Mouse (Mus musculus) layer of hippocampus, adult 9-10 months (tissue): ENCODE results near the gene Rfx1.

Experiments
- DNase-seq: peaks from one replicate; pipeline ENCODE4 v3.0.0; 2022; ENCODE audit warnings: low spot score

Gene Rfx1

DNA sequence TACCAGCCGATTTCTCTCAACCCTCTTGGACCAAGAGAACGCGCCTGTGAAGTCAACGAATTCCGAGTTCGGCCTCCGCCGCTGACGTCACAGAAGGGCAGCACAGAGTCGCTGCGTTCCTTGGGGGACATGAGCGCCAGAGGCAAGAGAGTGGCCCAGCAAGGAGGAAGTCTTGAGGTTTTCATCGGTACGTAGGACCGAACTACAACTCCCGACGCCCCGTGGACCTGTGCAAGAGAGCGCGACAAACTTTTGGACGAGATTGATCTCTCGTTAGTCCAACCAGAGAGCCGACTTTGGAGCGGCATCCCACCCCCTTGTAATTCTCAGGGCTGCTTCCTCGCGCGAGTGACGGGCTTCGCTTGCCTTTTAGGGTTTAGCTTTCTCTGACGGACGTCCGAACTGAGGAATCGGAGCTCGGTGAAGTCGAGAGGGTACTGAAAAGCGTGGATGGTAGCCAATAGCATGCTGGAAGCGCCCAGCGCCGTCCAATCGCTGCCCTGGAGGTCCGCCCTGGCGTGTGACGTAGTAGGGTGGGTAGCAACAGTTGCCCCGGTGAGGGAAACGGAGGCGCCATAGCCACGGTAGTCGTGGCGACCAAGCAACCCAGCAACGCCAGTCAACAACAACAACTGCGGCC, at the start of gene Rfx1:
Rfx1 (plus strand) TSS at position 544 of the 640 bp plus-strand sequence.
- DNase-seq, result peak; percentile 100

DNA sequence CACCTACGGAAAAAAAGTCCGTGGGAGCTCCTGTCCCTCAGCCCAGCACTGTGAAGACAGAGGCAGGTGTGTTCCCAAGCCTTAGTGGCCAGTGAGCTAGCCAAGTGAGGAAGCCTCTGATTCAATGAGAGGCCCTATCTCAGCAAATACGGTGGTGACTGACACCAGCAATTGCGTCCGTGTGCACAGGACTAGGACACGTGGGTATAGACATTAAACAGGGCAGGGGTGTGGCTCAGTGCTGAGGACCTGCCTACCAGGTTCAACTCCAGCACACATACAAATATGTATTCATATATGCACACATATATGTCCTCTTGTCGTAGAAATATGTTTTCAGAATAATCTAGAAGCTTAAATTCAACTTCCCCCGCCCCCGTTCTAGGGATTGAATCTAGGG, 46.9 kb upstream of the Rfx1 start:
- no peak for DNase-seq

DNA sequence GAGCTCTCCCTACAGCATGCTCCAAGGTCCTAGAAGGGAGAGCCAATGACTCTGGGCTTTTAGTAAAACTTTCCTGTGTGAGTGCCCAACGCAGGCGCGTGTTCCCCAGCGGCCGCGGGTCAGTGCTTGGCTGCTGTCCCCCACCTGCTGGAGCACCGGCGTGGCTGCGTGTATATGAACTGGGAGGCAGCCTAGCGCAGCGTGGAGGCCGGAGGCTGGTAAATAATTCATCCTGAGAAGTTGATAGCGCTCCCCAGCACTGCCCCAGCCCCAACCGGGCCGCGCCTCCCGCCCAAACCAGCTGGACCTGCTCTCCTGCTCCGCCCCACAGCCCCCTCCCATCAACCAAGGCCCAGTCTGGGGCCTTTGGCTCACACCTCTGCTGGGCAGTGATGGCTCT, 45.5 kb upstream of the Rfx1 start, which contains the start of gene Palm3:
Palm3 (plus strand) TSS at position 376 of the 400 bp plus-strand sequence.
- DNase-seq, result no peak

DNA sequence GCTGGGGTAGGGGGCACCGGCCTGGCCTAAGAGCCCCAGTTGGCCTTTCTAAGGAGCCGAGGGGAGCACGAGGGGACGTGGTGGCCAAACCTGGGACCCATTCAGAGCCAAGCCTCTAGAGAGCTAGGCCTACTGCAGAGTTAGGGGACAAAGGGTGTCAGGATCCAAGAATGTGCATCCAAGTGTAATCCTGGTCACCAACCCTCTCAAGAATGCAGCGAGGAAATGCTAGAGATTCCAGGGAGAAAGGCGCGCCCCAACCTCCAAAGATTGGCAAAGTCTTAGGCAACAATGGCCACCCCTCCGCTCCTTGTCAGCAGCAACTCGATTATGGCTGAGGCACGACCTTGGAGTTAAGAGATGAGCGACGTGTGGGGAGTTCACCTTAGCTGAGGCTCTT, 45.1 kb upstream of the Rfx1 start:
- DNase-seq, result no peak

DNA sequence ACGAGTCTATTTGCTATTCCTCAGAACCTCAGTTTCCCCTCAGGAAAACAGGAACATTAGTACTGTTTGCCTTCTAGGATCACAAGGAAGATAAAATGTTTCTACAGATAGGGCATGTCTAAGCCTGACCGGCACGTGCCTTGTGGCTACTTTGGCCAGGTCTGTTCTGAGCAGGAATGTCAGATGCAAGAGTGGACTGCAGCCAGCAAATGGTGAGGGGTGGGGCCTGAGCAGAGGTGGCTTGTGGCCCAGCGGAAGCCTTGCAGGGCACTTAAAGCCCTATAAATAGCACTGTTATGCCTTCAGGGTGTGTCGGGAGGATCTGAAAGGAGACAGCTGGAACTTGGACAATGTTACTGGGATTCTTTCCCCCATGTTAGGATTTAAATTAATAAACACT, 43.5 kb upstream of the Rfx1 start:
- no peak for DNase-seq

DNA sequence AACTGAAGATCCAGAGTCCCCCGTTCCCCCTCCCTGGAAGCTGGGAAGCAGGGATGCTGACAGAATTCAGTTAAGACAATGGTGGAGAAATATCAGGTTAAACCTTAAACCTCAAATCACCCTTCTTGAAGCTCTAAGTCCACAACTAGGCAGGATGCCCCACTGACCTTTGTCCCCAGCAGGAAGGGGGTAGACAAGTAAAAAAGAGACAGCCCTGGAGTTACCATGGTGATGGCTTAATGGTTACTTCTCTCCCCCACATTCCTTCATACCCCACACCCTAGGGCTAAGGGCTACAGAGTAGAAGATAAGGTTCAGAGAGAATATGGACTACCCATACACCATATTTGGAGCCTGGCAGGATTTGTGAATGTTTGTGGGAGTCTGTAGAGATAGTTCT, 43.0 kb upstream of the Rfx1 start:
- DNase-seq, result no peak

DNA sequence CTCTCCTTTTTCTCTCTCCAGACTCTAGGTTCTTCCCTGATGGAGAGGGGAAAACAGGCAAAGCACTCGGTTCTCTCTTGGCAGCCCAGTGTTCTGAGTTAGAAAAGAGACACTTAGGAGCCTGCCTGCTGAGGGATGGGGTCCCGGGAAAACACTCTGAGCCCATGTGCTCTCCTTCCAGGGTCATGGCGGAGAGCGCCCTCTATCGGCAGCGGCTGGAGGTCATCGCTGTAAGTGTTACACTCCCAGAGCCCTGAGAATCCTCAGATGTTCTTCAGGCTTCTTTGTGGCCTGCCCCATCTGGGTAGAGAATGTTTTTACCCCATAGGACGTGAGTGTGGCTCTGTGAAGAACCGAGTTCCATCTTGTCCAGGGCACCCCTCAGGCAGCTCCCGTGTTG, 42.5 kb upstream of the Rfx1 start:
- no peak for DNase-seq

DNA sequence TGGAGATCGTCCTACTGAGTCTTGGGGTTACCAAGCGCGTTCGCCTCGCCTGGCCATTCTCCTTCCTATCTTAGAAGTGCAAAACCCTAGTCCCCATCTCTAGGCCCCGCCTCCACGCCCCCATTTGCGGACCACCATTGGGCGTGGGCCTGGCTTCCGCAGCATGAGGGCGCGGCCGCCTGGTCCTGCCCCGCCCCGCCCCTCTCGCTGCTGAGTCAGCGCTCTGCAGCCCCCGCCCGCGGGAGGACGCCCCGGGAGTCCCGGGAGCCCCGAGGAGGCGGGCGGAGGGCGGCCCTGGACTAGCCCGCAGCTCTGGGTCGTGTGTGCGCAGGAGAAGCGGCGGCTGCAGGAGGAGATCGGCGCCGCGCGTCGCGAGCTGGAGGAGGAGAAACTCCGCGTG, 40.8 kb upstream of the Rfx1 start:
- no peak for DNase-seq

DNA sequence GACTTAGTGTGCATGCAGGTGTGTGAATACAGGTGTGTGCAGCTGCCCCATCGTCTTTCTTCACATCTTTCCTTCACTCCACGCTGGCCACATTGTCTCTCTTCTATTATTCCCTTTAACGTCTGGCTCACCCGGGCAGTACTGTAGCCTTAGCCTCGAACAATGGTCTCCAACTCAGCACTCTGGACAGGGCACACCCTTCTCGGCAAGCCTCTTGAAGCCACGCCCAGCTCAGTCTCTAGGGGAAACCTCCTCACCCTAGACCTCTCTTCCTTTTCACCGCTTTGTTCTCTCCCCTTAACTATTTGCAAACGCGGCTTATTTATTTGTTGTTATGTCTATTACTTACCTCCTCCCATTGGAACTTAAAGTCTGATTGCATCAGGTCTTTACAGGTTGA, 39.2 kb upstream of the Rfx1 start:
- no peak for DNase-seq

DNA sequence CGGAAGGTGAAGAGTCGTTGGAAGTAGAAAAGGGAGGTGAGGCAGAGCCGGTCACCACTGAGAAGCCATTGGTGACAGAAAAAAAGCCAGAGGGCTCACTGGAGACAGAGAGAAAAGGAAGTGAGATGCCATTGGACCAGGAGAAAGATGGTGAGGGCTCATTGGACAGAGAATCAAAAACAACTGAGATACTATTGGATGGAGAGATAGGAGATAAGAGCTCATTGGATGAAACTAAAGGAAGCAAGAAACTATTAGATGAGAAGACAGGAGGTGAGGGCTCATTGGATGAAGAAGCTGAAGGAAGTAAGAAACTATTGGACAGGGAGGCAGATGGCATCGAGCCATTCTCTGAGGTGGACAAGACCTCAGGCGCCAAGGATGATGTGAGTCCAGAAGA, 37.4 kb upstream of the Rfx1 start:
- DNase-seq, result no peak

DNA sequence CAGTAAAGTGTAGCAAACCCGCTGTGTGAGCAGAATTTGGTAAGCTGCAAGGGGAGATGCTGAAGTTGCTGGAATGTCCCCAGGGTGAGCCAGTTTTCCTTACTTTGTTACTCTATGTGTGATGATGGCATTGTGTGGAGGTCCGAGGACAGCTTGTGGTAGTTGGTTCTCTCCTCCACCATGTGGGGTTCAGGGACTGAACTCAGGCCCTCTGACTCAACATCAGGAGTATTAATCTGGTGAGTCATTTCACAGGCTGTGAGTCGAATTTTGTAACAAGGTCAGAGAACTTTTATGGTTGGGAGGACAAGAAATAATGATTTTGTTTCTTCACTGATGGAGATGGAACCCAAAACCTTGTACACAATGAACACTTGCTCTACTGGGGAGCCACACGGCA, 33.9 kb upstream of the Rfx1 start:
- DNase-seq, result no peak

DNA sequence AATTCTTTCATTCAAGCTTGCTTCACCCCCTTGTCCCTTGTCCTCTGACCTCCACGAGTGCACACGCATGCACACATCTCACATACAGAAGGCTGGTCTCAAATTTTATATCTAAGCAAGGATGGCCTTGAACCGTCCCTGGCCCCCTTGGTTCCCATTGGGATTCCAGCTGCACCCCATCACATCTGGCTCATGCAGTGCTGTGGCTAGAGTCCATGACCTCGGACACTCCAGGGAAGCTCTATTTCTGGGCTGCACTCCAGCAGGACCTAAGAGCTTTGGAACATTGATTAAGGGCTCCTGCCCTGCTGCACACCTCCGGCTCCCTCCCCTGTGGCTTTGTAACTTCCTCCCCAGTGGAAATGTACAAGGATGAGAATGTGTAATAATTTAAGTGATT, 28.6 kb upstream of the Rfx1 start:
- DNase-seq, result no peak

DNA sequence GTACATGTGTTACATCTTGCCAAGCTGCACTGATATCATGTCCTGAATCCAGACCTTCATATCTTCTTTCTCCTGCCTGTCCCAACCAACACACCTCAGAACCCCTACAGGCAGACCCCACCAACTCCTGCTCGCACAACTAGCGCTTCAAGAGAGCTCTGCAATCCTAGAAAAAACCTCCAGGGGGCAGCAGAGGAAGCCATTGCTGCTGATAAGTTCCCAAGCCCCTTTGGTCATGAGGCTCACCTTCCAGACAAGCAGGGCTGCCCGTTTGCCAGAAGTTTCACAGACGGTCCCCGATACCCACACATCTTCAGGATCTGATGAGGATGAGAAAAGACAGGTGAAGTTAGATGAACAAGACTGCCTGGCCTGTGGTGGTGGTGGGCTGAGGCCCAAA, 27.6 kb upstream of the Rfx1 start:
- peak; percentile 57 for DNase-seq

DNA sequence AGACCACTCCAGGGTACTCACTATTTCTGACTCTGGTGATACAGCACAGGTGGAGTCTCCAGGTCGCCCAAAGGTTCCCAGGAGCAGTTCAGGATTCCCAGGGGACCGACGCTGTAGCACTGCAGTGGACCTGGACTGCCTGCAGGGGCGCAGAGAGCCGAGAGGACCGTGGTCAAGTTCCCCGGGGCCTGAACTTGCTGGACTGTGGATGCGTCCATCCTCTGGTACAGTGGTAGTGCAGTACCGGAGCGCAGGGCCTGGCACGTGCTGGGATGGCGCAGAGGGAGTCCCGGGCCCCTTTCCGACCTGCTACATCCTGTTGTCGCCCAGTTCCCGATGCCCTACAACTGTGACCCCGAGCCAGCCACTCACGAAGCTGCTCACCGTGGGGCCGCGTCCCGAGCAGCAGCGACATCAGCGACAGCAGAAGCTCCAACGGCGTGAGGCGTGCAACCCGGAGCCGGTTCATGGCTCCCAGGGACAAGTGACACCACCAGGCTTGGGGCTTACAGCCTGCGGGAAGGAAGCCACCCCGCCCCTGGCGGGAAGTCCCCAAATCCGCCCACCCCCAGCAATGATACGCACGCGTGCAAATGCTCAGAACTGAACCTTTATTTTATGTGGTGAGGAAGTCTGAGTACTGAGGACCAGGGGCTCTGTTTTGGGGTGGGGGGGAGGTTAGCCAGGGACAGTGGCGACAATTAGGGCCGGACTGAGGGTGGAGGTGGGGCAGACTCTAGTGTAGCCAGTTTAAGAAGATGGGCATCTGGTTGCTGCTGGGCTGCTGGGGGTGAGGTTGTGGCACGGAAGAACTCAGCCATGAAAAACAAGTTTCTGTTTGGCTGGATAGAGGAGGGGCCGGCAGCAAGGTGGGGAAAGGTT, 24.3 kb upstream of the Rfx1 start, which contains the start of gene Il27ra:
Il27ra (minus strand) TSS at position 524 of the 882 bp plus-strand sequence.
- no peak for DNase-seq

DNA sequence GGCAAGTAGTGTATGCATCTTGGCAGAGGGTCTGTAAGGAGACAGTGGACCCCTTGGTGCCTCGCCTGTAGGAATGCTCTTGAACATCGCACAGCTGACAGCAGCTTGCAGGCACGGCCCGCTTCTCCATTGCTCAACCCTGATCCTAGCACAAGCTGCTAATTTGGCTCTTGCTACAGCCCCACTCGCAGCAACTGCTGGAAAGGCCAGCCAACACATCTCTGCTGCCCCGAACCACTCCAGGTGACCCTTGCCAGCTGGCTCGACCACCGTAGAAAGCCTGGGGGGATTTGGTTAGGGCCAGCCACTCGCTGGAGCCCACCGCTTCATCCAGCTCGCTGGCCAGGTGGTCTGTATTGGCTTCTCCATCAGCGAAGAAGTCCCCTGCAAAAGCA, 23.7 kb upstream of the Rfx1 start:
- no peak for DNase-seq

DNA sequence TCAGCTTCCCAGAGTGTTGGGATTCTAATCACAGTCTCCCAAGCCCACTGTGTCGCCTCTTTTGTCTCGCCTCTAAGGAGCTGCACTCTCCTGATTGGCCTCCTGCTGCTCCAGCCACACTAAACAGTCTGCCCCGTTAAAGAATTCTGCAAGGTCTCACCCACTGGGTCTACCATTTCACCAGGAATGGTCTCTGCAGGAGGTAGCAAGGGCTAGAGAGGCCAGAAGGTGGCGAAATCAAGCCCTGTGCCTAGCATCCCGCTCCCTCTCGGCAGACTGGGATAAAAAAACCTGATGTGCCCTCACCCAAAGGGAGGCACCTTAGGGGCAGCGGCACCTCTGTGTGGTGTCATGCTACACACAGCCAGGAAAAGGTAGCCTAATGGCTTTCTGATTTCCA, 22.5 kb upstream of the Rfx1 start:
- no peak for DNase-seq

DNA sequence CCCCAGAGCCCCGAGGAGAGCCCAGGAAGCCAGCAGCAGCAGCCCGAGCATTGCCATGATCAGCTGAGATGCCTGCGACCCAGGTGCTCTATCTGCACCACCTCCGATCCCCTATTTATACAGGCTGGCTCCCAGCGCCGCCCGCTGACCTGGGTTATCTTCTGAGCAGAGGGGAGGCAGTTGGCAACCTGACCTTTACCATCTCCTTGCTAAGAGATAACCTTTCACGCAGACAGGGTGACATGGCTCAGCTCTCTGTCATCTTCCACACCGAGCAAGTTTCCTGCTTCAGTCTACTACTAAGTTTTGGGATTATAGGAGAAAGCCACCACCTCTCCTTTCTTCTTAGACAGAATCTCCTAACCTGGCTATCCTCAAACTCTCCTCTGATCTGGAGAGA, 21.7 kb upstream of the Rfx1 start, which contains the start of gene Rln3:
Rln3 (minus strand) TSS at position 101 of the 400 bp plus-strand sequence.
- no peak for DNase-seq

DNA sequence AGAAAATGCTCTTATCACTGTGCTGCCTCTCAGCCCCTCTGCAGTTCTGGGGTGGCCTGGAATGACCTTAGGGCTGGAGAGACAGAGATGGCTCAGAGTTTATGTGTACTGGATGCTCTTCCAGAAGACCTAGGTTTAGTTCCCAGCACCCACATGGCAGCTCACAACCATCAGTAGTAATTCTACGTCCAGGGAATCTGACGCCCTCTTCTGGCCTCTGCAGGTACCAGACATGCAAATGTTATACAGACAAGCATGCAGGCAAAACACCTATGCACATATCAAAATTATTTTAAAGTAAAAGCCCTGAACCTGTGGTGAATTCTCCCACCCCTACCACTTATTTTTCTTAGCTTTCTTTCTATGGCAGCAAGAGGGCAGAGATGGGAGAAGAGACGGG, 20.1 kb upstream of the Rfx1 start:
- DNase-seq, result no peak

DNA sequence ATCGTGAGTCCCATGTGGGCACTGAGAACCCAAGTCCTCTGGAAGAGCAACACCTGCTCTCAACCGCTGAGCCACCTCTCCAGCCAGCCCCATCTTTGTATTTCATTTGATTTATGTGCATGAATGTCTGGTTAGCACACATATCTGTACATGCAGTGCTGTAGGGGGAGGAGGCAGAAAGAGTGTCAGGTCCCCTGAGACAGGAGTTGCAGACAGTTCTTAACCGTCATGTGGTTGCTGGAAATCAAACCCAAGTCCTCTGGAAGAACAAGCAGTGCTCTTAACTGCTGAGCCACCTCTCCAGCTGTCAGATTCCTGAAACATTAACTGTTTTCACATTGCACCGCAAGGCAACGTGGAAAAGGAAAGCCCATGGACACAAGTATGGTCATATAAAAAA, 18.5 kb upstream of the Rfx1 start:
- DNase-seq, result no peak

DNA sequence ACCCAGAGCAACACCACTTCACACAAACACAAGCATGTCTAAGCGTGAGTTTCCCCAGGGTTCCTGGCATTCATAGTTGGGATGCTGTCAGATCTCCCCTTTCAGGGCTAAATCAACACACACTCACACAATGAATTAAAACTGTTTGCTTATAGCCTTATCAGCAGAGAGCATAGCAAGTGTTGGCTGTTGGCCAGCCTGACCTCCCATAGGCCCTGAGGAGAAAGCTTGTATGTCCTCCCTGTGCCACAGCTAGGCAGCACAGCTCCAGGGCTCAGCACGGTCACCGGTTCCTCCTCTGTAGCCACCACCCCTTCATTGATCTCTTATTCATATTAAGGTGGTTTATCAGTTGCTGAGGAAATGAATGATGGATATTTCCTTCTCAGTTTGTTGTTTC, 13.9 kb upstream of the Rfx1 start:
- no peak for DNase-seq

DNA sequence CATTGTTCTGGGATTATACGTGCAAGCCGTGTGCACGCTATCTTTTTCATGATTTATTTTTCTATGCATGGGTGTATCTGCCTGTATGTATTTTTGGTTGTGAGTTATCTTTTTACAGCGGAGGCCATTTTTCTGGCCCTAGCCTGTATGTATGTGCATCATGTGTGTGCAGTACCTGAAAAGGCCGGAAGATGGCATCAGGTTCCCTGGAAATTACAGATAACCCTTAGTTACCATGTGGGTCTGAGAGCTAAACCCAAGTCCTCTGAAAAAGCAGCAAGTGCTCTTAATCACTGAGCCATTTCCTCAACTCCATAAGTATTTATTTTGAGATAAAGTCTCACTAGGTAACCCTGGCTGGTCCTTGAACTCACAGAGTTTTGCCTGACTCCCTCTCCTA, 13.4 kb upstream of the Rfx1 start:
- no peak for DNase-seq

DNA sequence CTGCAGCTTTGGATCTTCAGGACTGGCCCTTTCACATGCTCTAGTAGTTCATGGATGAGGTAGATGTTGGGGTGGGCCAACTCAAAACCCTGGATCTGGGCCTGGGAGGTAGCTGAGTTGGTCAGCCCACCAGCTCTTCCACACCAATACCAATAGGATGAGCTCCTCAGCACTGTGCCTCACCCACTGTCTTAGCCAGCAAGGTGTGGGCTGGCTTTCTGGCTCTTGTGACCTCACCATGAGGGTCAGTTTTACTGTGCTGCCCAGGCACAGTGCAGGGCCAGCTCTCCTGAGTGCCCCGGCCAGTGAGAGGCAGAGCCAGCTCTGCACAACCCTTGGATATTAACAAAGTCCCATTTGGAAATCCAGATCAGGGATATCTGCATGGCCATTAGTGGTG, 8.8 kb upstream of the Rfx1 start:
- DNase-seq, result no peak

DNA sequence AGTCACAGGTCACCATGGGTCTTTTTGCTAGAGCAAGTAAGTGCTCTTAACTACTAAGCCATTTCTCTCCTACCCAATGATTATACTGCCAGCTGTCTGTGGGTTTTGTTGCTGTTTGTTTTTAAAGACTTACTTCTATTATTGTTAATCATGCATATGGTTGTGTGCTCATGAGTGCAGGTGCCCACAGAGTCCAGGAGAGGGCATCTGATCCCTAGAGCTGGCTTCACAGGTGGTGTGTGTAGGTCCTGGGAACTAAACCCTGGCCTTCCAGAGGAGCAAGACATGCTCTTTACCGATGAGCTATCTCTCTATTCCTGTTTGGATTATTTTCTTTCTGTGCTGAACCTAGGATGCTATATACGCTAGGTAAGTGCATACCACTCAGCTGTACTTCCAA, 7.4 kb upstream of the Rfx1 start:
- DNase-seq, result no peak

DNA sequence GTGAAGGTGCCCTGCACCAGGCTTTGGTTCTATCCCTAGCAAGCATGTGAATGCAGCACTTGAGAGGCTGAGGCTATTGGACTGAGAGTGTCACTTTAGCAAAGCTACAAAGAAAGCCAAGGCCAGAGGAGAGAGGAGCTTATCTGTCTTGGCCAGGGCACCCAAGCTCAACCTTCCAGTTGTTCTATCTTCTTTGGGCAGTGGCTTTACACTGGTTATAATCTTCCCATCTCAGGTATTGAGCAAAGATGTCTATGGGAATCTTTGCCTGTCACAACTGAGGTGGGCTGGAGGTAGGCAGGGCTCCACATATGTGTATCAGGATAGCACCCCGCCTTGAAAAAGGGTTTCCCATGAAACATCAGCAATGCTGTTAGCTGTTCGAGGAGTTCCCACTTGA, 6.4 kb upstream of the Rfx1 start:
- DNase-seq, result no peak
